Mouse (Mus musculus): ENCODE measurements around the gene Npff. TPM values are rescaled to one million over a fixed set of nuclear protein-coding genes. Genes with fewer than 3 reads are reported as not detected.

Gene Npff
- polyA plus RNA-seq, 1 experiment from 2014 or later: 2.0 TPM

GRCm38 (mm10) chr15:102546677-102547427 is 22.1 kb upstream of the Npff start:
- no peaks in the 10 kb centered on the region for H3K27me3 ChIP-seq (ENCODE audit: insufficient read depth, low read length)
- H3K9ac ChIP-seq (replicated peaks; ENCODE audit: low read length): no peak overlapping the region
- no peaks in the 10 kb centered on the region for H3K9me3 ChIP-seq (ENCODE audit: low read length)
- peaks cover 47% of the 10 kb centered on the region for H3K36me3 ChIP-seq (ENCODE audit: insufficient read depth, low read length)
- no peak for ATAC-seq (ENCODE audit: low FRiP score, low TSS enrichment)
- H3K27ac ChIP-seq (ENCODE audit: low read length): no peak overlapping the region
- H3K4me1 ChIP-seq (ENCODE audit: insufficient read depth, low read length): no peaks in the 10 kb centered on the region
- WGBS: 87% methylated on average over 3 of the region's 3 CpGs
- no peak overlapping the region for H3K4me2 ChIP-seq (replicated peaks; ENCODE audit: low read depth, low read length)
- H3K4me3 ChIP-seq (ENCODE audit: low read length): no peak overlapping the region

GRCm38 (mm10) chr15:102546246-102546645 is 21.5 kb upstream of the Npff start:
- Histone ChIP-seq H3K27me3 (ENCODE audit: insufficient read depth, low read length) (no peaks in the 10 kb centered on the region), H3K9ac (replicated peaks; ENCODE audit: low read length) (no peak overlapping the region), H3K36me3 (ENCODE audit: insufficient read depth, low read length) (peaks cover 48% of the 10 kb centered on the region), H3K27ac (ENCODE audit: low read length) (no peak overlapping the region), H3K4me1 (ENCODE audit: insufficient read depth, low read length) (no peaks in the 10 kb centered on the region), H3K4me3 (ENCODE audit: low read length) (no peak overlapping the region), H3K4me2 (replicated peaks; ENCODE audit: low read depth, low read length) (no peak overlapping the region), H3K9me3 (ENCODE audit: low read length) (no peaks in the 10 kb centered on the region)
- WGBS: 90% methylated on average over 3 of the region's 3 CpGs
- ATAC-seq (ENCODE audit: low FRiP score, low TSS enrichment): no peak

- no peak overlapping the region for H3K27ac ChIP-seq (ENCODE audit: low read length)
- 87% methylated on average over 4 of the region's 4 CpGs for WGBS
- no peaks in the 10 kb centered on the region for H3K9me3 ChIP-seq (ENCODE audit: low read length)
- peaks cover 57% of the 10 kb centered on the region for H3K36me3 ChIP-seq (ENCODE audit: insufficient read depth, low read length)
- no peaks in the 10 kb centered on the region for H3K27me3 ChIP-seq (ENCODE audit: insufficient read depth, low read length)
- H3K4me3 ChIP-seq (ENCODE audit: low read length): no peak overlapping the region
- no peak for ATAC-seq (ENCODE audit: low FRiP score, low TSS enrichment)
- H3K9ac ChIP-seq (replicated peaks; ENCODE audit: low read length): no peak overlapping the region
- H3K4me1 ChIP-seq (ENCODE audit: insufficient read depth, low read length): no peaks in the 10 kb centered on the region
- no peak overlapping the region for H3K4me2 ChIP-seq (replicated peaks; ENCODE audit: low read depth, low read length)
Observed at GRCm38 (mm10) chr15:102544801-102545200, 20.1 kb upstream of the Npff start.

GRCm38 (mm10) chr15:102533926-102534325 is 9.2 kb upstream of the Npff start:
- no peak overlapping the region for H3K27ac ChIP-seq (ENCODE audit: low read length)

GRCm38 (mm10) chr15:102532106-102532900 is 7.6 kb upstream of the Npff start:
- no peak for ATAC-seq (ENCODE audit: low FRiP score, low TSS enrichment)
- H3K36me3 ChIP-seq (ENCODE audit: insufficient read depth, low read length): peaks cover 73% of the 10 kb centered on the region

More at GRCm38 (mm10) chr15:102533926-102534325, 9.2 kb upstream of the Npff start:
- Histone ChIP-seq H3K4me2 (replicated peaks; ENCODE audit: low read depth, low read length) (no peak overlapping the region), H3K27me3 (ENCODE audit: insufficient read depth, low read length) (no peaks in the 10 kb centered on the region), H3K36me3 (ENCODE audit: insufficient read depth, low read length) (peaks cover 64% of the 10 kb centered on the region), H3K9ac (replicated peaks; ENCODE audit: low read length) (no peak overlapping the region), H3K9me3 (ENCODE audit: low read length) (no peaks in the 10 kb centered on the region), H3K4me3 (ENCODE audit: low read length) (no peak overlapping the region), H3K4me1 (ENCODE audit: insufficient read depth, low read length) (no peaks in the 10 kb centered on the region)
- ATAC-seq (ENCODE audit: low FRiP score, low TSS enrichment): no peak
- WGBS: 89% methylated on average over 7 of the region's 7 CpGs

GRCm38 (mm10) chr15:102531586-102531985 is 6.8 kb upstream of the Npff start:
- Histone ChIP-seq H3K4me3 (ENCODE audit: low read length) (no peak overlapping the region), H3K4me1 (ENCODE audit: insufficient read depth, low read length) (no peaks in the 10 kb centered on the region), H3K9me3 (ENCODE audit: low read length) (no peaks in the 10 kb centered on the region), H3K9ac (replicated peaks; ENCODE audit: low read length) (no peak overlapping the region), H3K27ac (ENCODE audit: low read length) (no peak overlapping the region), H3K36me3 (ENCODE audit: insufficient read depth, low read length) (peaks cover 72% of the 10 kb centered on the region), H3K27me3 (ENCODE audit: insufficient read depth, low read length) (no peaks in the 10 kb centered on the region), H3K4me2 (replicated peaks; ENCODE audit: low read depth, low read length) (no peak overlapping the region)
- WGBS: 54% methylated on average over 4 of the region's 4 CpGs
- ATAC-seq (ENCODE audit: low FRiP score, low TSS enrichment): no peak

More at GRCm38 (mm10) chr15:102532106-102532900, 7.6 kb upstream of the Npff start:
- H3K4me2 ChIP-seq (replicated peaks; ENCODE audit: low read depth, low read length): no peak overlapping the region
- H3K9ac ChIP-seq (replicated peaks; ENCODE audit: low read length): no peak overlapping the region
- H3K27me3 ChIP-seq (ENCODE audit: insufficient read depth, low read length): no peaks in the 10 kb centered on the region
- 91% methylated on average over 3 of the region's 3 CpGs for WGBS
- H3K4me3 ChIP-seq (ENCODE audit: low read length): no peak overlapping the region
- no peak overlapping the region for H3K27ac ChIP-seq (ENCODE audit: low read length)
- H3K4me1 ChIP-seq (ENCODE audit: insufficient read depth, low read length): no peaks in the 10 kb centered on the region
- H3K9me3 ChIP-seq (ENCODE audit: low read length): no peaks in the 10 kb centered on the region

- 83% methylated on average over 4 of the region's 4 CpGs for WGBS
- Histone ChIP-seq H3K4me1 (ENCODE audit: insufficient read depth, low read length) (no peaks in the 10 kb centered on the region), H3K9me3 (ENCODE audit: low read length) (no peaks in the 10 kb centered on the region), H3K9ac (replicated peaks; ENCODE audit: low read length) (no peak overlapping the region), H3K4me2 (replicated peaks; ENCODE audit: low read depth, low read length) (no peak overlapping the region), H3K36me3 (ENCODE audit: insufficient read depth, low read length) (peaks cover 63% of the 10 kb centered on the region), H3K4me3 (ENCODE audit: low read length) (no peak overlapping the region), H3K27me3 (ENCODE audit: insufficient read depth, low read length) (no peaks in the 10 kb centered on the region), H3K27ac (ENCODE audit: low read length) (no peak overlapping the region)
- no peak for ATAC-seq (ENCODE audit: low FRiP score, low TSS enrichment)
Observed at GRCm38 (mm10) chr15:102530566-102530965, 5.8 kb upstream of the Npff start.

GRCm38 (mm10) chr15:102528396-102528795 is 3.7 kb upstream of the Npff start:
- no peak overlapping the region for H3K9ac ChIP-seq (replicated peaks; ENCODE audit: low read length)
- no peak for ATAC-seq (ENCODE audit: low FRiP score, low TSS enrichment)
- no peak overlapping the region for H3K4me3 ChIP-seq (ENCODE audit: low read length)
- WGBS: 94% methylated on average over 1 of the region's 1 CpGs
- H3K36me3 ChIP-seq (ENCODE audit: insufficient read depth, low read length): peaks cover 61% of the 10 kb centered on the region
- H3K27ac ChIP-seq (ENCODE audit: low read length): no peak overlapping the region
- no peaks in the 10 kb centered on the region for H3K27me3 ChIP-seq (ENCODE audit: insufficient read depth, low read length)
- no peaks in the 10 kb centered on the region for H3K9me3 ChIP-seq (ENCODE audit: low read length)
- H3K4me1 ChIP-seq (ENCODE audit: insufficient read depth, low read length): no peaks in the 10 kb centered on the region
- no peak overlapping the region for H3K4me2 ChIP-seq (replicated peaks; ENCODE audit: low read depth, low read length)

GRCm38 (mm10) chr15:102527936-102528335 is 3.2 kb upstream of the Npff start:
- no peak for ATAC-seq (ENCODE audit: low FRiP score, low TSS enrichment)
- Histone ChIP-seq H3K27ac (ENCODE audit: low read length) (no peak overlapping the region), H3K9ac (replicated peaks; ENCODE audit: low read length) (no peak overlapping the region), H3K4me3 (ENCODE audit: low read length) (no peak overlapping the region), H3K9me3 (ENCODE audit: low read length) (no peaks in the 10 kb centered on the region), H3K36me3 (ENCODE audit: insufficient read depth, low read length) (peaks cover 59% of the 10 kb centered on the region), H3K27me3 (ENCODE audit: insufficient read depth, low read length) (no peaks in the 10 kb centered on the region), H3K4me2 (replicated peaks; ENCODE audit: low read depth, low read length) (no peak overlapping the region), H3K4me1 (ENCODE audit: insufficient read depth, low read length) (no peaks in the 10 kb centered on the region)
- WGBS: 79% methylated on average over 3 of the region's 3 CpGs
